Mouse (Mus musculus) layer of hippocampus, postnatal 10 days (tissue): ENCODE measurements around the gene Kctd10. TPM values are rescaled to one million over a fixed set of nuclear protein-coding genes. Genes with fewer than 3 reads are reported as not detected.

Source experiments
- DNase-seq, 2 experiments: peaks; one replicate each; pipeline ENCODE4 v3.0.0; 2021; ENCODE audit warnings: low spot score in 2 of 2
- total RNA-seq, 2 experiments: library from RNA; stranded (reverse); gene quantifications; 2 replicates each; pipeline ENCODE4 v1.2.3; 2021

The Kctd10 gene
- total RNA-seq, 2 experiments from 2014 or later = 45.1 to 45.9 TPM

DNA sequence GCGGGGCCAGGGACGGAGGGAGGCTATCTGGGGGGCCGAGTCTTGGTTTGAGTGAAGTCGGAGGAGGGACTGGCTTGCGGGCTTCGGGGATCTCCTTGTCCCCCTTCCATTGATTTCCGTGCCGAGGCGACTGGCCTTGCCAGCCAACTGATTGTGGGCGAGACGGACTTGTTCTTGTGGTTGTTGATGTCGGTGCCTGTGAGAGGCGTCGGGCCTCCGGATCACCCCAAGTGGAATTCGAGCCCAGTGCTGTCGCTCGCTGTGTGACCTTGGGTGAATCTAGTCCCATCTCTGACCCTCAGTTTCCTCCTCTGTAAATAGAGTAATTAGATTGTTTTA lies 674 bp upstream of the Kctd10 start:
- DNase-seq = no peak

DNA sequence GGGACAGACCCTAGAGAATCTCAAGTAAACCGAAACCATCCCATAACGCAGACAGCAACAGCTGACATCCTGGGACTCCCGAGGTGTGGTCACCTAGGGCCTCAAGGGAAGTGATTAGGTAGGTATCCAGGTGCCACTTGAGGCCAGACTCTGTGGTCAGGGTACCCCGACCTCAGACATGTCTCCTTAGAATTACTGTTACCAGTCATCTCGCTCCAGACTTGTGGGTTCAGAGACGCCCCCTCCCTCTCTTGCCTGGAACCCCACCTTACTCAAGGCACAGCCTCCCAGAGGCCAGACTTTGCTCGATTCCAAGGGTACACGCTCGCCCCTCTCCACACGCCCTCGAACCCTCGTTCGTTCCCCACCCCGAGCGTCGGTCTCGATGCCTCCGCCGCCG lies 545 bp downstream of the Kctd10 start:
- no peak for DNase-seq

DNA sequence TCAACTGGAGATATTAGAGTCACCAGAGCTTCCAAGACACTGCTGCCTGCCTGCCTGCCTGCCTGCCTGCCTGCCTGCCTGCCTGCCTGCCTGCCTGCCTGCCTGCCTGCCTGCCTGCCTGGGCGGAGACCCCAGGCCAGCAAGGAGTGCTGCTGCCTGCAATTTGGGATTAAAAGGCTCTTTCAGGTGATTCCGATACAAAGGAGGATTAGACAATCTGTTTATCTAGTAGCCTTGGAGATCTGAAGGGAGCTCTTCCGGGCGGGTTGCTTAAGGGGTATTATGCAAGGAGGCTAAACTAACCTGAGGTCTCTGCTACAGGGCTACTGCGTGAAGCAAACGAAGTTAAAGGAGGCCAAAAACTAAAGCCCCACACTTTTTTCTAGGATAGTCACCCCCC lies 1.4 kb downstream of the Kctd10 start:
- DNase-seq = no peak

DNA sequence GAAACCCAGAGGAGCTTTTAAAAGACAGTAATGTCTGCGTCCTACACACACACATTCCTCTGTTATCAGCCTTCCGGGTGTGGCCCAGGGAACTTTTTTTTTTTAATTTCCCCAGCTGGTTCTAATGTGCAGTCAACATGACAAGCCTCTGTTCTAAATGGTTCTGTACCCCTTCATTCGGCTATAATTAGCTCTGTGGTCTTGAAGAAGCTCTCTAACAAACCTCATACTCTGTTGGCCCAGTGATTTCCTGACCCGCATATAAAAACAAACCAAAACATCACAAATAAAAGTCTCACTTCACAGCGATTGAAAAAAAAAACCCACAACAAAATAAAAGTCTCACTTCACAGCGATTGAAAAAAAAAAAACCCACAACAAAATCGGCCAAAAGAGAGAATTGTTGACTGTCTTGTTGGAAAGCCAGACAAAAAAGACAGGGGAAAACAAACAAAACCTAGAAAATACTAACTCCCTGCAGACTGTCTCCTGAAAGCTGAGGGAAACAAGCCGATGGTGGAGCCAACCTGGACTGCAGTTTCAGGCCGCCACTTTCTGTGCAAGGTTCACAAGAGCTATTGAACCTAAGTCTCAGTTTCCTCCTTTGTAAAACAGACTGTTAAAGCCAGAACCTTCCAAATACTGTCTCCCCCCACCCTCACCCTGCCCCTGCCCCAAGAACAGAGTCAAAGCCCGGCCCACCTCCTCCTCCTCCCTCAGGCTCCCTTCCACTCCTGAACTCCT lies 2.0 kb downstream of the Kctd10 start:
- no peak for DNase-seq

DNA sequence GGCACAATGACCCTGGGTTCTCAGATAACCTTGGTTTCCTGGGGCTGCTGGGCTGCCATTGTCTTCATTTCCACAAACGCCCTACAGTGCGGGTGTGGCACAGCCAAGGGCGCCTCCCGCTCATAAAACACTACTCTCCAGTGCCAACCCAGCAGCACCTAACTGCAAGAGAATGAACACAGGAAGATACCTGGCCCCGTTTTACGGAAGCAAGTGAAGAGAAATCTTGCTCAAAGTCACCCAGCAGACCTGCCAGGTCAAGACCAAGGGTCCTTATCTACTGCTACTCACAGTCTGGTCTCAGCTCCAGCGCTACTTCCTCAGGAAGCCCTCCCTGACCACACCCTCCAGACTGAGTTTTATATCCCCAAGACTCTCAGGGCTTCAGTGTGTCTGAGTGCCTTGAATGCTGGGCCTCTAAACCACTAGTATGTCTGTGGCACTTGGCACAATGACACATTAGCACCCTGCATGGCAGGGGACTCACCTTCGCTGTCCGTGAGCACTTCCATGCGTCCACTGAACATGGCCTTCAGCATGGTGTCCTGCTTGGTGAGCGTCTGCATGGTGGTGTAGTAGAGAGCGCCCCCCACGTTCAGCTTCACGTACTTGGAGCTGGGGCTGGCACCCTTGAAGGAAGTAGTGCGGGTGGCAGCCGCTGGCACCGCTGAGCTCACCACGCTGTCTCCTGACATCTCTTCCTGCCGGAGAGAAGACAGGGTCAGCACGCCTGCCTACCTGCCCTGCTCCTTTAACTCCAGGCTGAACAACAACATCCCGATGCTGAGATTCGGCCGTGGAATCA lies 5.7 kb downstream of the Kctd10 start:
- no peak for DNase-seq

DNA sequence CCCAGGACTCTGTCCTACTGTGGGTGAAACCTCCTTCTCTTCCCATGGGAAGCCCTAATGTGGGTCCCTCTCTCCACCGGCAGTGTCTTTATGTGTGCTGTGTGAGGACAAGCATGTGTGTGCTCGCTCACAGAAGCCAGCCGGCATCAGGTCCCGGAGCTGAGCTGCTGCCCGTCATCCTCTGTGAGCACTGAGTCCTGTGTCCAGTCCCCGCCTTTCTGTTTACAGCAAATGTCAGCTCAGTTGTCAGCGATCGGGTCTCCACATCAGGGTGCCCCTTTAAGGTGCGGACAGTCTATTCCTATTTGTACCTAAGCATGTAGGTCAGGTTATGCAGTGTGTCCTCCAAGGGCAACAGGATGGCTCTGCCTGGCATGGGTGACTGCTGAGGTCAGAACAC lies 6.7 kb downstream of the Kctd10 start:
- no peak for DNase-seq

DNA sequence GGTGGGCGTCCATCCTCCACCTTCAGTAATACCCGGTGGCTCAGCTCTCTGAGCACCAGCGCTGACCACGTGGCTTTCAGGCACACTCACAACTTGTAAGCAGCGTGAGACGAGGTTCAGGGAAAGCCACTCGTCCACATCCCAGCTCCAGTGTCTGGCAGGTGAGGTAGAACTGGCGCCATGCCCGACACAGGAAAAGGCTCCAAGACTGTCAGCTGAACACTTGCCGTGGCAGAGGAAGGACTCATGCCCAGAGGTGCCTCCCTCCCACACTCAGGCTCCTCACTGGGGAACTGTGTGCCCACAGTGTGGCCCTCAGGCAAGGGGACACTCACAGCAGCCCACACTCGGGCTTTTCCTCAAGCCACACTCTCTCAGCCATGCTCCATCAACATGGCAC lies 7.1 kb downstream of the Kctd10 start:
- no peak for DNase-seq

DNA sequence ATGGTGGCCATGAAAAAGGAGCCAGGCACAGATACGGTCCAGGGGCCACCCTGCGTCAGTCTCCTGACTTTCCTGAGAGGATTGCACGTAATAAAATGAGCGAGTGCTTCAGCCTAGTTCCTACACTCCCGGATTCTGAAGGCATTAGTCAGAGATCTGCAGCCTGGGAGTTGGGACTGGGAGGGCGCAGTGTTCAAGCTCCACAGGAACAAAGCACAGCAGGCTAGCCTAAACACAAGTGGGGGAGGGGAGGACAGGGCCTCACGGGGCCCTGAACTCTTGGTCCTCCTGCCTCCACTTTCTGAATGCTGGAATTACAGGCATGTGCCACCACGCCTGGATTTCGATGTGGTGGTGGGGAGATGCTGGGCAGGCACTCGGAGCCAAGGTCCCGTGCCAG lies 7.7 kb downstream of the Kctd10 start:
- DNase-seq = no peak

DNA sequence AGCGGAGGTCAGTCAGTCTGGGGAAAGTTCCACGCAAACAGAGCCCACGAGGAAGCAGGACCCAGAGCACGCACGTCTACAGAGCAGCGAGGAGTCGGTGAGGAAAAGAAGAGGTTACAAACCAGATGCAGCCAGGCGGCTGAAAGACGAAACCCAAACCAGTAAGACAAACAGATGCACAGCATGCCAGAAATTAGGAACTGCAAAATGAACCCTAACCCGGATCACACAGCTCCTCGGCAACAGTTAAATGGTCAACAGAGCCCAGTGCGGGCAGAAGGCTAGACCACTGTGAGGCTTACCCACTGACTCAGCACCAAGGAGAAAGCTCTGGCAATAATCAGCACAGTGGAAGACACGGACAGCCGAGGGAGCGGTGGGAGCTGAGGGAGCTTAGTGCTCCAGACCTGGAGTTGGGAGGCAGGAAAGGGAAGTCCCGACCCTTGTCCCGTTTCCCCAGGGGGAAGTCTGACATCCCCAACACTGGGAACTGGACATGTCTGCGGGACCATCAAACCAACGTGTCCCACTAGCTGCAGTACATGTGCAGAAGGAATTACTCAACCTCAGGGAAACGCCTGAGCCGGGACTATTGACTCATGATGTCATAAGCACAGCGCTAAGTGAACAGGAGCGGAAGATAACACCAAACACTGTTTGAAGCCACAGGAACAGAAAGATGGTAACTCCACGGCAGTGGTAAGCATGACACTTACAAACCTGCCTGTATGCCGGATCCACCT lies 8.4 kb downstream of the Kctd10 start:
- no peak for DNase-seq

DNA sequence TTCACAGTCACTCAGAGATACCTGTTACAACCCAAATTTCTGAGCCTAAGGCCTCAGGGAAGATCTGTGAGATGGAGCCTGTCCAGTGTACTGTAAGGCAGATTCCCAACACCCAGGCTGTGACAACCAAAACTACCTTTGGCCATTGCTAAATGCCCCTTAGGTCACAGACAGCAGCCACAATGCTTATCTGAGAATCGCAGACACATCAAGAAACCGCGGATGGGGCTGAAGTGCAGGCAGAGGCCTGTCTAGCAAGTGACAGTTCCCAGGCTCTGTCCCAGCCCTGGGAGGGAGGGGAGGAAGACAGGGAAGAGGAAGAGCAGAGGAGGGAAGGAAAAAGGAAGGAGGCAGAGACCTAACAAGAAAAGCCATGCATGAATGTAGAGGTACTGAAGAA lies 9.0 kb downstream of the Kctd10 start:
- no peak for DNase-seq

DNA sequence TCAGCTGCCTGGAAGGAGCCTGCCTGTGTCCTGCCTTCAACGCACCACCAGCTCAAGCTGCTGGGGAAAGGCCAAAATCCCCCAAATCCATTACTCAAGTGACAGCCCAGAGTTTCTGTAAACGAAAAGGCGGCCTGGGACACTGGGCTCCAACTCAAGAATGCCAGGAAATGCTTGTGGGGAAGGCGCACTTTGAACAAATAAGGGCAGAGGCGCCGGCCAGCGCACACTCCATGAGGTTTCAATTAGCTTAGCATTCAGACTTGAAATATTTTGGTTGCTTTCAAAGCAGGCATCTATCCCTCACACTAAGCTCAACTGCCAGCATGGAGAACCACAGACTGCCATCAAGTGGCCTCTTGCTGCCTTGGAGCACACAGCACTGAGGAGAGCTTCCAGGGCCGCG lies 9.9 kb downstream of the Kctd10 start:
- DNase-seq = peak in 1 of 2 experiments; percentile 25

DNA sequence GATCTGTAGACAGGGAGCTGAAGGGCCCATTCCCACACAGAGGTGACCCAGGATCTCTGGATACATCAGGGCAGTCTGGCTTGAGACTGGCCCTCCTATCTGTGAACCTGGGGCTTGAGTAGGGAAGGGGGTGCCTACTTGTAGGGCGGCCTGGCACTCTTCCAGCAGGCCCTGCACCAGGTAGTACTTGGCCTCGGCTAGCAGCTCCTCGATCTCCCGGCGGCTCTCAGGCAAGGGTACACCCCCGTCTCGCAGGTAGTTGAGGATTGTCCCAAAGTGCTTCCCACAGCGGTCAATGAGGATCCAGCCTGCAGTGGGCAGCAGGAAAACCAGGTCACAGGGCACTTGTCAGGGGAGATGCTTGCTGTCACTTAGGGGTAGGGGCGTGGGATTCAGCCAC lies 10.4 kb downstream of the Kctd10 start:
- no peak for DNase-seq

DNA sequence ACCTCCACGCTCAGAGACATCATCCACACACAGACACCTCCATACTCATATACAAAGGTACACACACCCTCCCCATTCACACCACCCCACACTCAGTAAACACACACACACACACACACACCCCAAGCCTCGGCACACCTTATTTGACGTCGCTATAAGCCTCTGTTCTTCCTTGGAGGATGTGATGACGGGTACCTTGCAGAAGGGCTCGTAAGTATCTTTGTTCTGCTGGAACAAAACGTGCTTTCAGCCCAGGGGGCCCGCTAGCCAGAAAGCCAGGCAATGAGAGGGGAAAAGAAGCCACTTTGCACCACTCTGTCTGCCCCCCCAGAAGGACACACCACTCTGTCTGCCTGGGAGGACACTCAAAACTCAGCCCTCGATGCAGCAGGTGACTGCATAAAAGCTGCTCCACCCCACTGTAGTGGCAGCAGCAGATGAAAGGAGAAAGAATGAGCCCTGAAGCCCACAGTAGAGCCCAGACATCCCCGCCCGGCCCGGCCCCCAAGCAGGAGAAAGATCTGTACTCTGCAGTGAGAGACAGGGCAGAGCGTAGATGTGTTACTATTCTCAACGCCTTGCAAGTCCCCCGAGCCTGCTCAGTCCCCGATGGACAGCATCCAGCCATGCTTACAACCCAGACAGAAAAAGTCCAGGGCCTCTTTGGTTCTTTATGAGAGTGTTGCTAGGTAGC lies 11.4 kb downstream of the Kctd10 start:
- DNase-seq = no peak

DNA sequence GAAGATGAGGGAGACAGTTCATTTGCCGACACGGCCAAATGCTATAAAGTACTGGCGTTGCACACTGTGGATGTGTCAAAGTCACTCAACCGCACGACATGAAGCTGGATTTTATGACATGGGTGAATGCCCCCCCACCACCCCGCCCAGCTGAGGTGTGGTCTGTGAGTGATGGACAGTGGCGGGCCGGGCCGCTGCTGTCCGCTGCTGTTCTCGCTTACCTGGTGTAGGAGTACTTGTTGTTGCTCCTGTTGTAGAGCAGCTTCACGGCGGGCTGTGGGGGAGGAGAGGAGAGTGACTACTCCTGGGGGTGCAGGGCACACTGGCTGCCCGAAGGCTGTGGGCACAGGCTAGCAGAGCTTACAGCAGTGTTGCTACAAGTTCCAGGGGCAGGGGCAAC lies 12.2 kb downstream of the Kctd10 start:
- DNase-seq = no peak

DNA sequence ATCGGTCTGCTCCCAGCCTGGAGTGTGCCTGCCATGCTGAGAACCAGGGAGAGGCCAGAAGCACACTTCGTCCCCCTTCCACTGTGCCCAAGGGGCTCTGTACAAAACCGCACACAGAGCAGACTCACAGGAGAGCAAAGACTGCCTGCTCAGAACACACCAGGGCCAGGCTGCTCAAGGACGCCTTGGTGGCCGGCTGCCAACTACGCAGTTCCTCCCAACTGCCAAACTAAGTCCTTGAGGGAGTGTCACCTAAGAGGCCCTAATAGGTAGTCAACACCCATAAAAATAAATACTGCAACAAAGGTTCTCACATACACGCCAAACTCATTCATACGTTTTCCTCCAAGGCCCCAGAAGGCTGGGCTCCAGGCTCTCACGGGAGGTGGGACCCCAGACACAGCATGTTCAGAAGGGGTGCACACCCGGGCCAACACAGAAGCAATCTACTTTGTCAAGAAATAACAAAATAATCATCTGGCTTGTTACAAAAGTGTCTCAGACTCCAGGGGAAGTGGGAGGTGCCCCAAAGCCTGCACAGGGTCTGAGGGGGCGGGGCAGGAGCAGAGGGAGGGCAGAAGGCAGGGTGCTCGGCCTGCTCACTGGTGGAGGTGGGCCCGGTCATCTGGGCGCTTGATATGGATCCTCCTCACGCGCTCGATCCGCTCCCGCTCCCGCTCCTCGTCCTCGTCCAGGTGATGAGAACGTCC lies 15.1 kb downstream of the Kctd10 start:
- DNase-seq = no peak

DNA sequence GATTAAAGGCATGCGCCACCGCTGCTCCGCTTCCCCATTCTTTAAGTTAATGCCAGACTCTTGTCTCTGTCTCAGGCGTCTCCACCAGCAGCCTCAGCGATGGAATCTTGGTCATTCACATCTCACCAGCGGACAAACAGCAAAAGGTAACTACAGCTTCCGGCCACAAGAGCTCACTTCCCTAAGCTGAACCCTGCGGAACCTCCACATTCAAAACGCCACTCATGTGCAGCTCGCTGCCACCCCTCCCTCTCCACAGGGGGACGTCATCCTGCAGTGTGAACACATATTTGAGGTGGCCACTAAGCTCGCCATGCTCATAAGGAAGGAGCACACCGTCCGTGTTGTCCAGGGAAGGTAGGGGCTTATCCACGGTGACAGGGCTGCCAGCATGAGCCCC lies 19.3 kb downstream of the Kctd10 start:
- DNase-seq = no peak

DNA sequence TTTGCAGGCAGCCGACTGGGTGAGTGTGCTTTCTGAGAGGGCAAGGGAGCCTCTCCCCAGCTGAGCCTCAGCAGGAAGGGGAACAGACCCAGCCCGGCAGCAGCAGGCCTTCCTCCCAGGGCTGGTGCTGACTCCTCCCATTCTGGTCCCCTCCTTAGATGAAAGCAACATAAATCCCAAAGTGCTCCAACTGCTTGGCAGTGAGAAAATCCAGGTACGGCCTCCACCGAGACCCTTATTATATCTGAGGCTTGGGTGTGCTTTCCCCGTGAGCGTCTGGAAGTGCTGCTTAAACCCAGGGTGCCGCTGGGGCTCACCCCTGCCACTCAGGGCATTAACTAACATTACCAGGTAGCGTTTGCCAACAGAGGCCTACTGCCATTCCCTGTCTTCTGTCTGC lies 20.7 kb downstream of the Kctd10 start:
- no peak for DNase-seq

DNA sequence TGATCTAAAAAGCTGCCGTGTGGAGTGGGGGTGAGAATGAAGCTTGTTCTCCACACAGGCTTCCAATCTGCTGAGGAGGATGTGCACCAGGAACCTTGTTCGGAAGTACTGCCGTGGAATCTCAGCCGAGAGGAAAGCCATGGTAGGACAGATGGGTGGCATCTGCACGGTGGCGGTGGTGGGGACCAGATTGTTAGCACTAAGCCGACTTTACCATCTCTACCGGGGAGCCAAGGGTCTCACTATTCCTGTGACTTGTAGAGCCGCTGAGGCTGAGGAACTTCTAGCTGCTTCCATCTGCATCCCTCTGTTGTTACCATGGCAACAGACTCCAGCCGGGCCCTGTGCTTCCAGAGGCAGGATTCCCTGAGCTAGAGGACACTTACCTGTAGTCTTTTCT lies 21.5 kb downstream of the Kctd10 start:
- peak in 1 of 2 experiments; percentile 45 for DNase-seq

DNA sequence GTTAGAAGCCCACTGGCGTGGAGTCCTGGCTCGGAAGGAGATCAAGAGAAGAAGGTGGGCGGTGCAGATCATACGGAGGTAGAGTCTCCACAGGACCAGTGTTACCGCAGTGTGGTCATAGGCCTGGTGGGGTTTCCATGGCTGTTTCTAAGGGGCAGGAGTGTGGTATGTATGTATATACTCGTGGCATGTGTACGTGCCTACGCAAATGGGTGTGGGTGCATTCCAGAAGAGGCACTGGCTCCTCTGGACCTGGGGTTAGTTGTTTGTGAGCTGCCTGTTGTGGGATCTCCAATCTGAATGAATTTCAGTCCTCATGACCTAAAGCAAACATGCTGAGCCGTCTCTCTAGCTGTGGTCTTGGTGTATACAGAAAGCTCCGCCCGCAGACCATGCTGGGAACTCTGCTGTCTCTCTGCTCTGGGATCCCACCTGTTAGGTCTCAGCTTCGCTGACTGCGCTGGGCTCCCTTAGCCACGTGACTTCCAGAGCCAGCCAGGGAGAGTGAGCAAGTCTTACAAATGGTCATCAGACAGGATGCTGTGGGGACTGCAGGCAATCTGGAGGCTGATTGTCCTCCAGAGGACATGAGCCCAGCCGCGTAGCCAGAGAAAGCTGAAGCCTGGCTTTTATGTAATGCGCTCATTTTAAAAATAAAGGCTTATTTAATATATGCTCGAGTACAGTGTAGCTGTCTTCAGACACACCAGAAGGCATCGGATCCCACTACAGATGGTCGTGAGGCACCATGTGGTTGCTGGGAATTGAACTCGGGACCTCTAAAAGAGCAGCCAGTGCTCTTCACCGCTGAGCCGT lies 23.2 kb downstream of the Kctd10 start:
- DNase-seq = peak in 1 of 2 experiments; percentile 30
